ENCODE assay signal across 9 mouse cellular contexts in genomic region chr5:123376569-123376968, GRCm38 (mm10). TPM values are rescaled to one million over a fixed set of nuclear protein-coding genes. Genes with fewer than 3 reads are reported as not detected.
DNase-seq lines count a peak whose midpoint lies in the region; ATAC-seq and TF ChIP-seq lines count a peak whose summit lies in the region.
"Had no signal": no experiment of that assay in that cellular context is flagged by ENCODE, and none has a peak within 500 bp of the region (broad histone marks: within the 10 kb centered on the region; RNA-seq: fewer than 3 reads in every experiment).

No protein-coding gene starts in this region.

- H3K9me3 ChIP-seq in limb, embryonic 14.5 days (ENCODE audit: control insufficient read depth, low read length): no peaks in the 10 kb centered on the region
- no peaks in the 10 kb centered on the region for H3K9me3 ChIP-seq in limb, embryonic 10.5 days (replicated peaks)
- no peaks in the 10 kb centered on the region for H3K9me3 ChIP-seq in intestine, embryonic 16.5 days (ENCODE audit: control insufficient read depth, low read length)
- H3K9me3 ChIP-seq: neural tube, embryonic 12.5 days had no signal

- H3K27me3 ChIP-seq in limb, embryonic 14.5 days (ENCODE audit: control insufficient read depth, insufficient read depth, low read length): no peaks in the 10 kb centered on the region
- H3K27me3 ChIP-seq in limb, embryonic 10.5 days (ENCODE audit: low read depth, poor library complexity, severe bottlenecking): 0 out of 2 replicates have a peak, but pooled peaks cover under 1% of the 10 kb centered on the region
- H3K27me3 ChIP-seq in intestine, embryonic 16.5 days (replicated peaks; ENCODE audit: control insufficient read depth, insufficient read depth, low read length): no peaks in the 10 kb centered on the region
- no peaks in the 10 kb centered on the region for H3K27me3 ChIP-seq in splenic B cell, adult 2 months (ENCODE audit: control insufficient read depth, insufficient read depth, low read length, poor library complexity, severe bottlenecking)
- H3K27me3 ChIP-seq: neural tube, embryonic 12.5 days had no signal

- intact Hi-C loops in gastrocnemius, postnatal 14 days (cut with DNase I; ENCODE audit: low total_unique reads): loop anchor here (2.0 kb wide), 1 partner anchor 60 kb away; no protein-coding TSS in a partner anchor
- intact Hi-C loops in left cerebral cortex, postnatal 4 days (cut with DNase I): loop anchor here (5.0 to 10.0 kb wide), 2 partner anchors 66 to 128 kb away; no protein-coding TSS in a partner anchor

- no peak for TF ChIP-seq POLR2A in limb, embryonic 14.5 days (IDR thresholded peaks at IDR 0.05; ENCODE audit: borderline replicate concordance, extremely low read depth, insufficient read depth, insufficient read length)

- H3K9ac ChIP-seq in limb, embryonic 14.5 days (ENCODE audit: low read depth, low read length, severe bottlenecking): no peak overlapping the region
- no peak overlapping the region for H3K9ac ChIP-seq in intestine, embryonic 16.5 days (ENCODE audit: low read depth, low read length)
- H3K9ac ChIP-seq: neural tube, embryonic 12.5 days had no signal

- H3K4me3 ChIP-seq in limb, embryonic 14.5 days (replicated peaks; ENCODE audit: low read length): no peak overlapping the region
- no peak overlapping the region for H3K4me3 ChIP-seq in limb, embryonic 10.5 days
- H3K4me3 ChIP-seq in intestine, embryonic 16.5 days (ENCODE audit: low read length): no peak overlapping the region
- H3K4me3 ChIP-seq: neural tube, embryonic 12.5 days had no signal

- 0 out of 2 replicates have a peak, but pooled peaks have one; percentile 21 for ATAC-seq in limb, embryonic 14.5 days (ENCODE audit: low FRiP score, low read depth)
- ATAC-seq in intestine, embryonic 16.5 days: peak; percentile 65

- no peak overlapping the region for H3K27ac ChIP-seq in limb, embryonic 14.5 days (replicated peaks; ENCODE audit: low read depth, low read length)
- no peak overlapping the region for H3K27ac ChIP-seq in limb, embryonic 10.5 days
- no peak overlapping the region; the same call in 1 of the 2 replicates for H3K27ac ChIP-seq in intestine, embryonic 16.5 days (ENCODE audit: low read length)
- H3K27ac ChIP-seq: neural tube, embryonic 12.5 days had no signal

- H3K4me1 ChIP-seq in limb, embryonic 14.5 days (ENCODE audit: control insufficient read depth, insufficient read depth, low read length): no peaks in the 10 kb centered on the region
- peaks cover 13% of the 10 kb centered on the region for H3K4me1 ChIP-seq in limb, embryonic 10.5 days
- peaks cover 7% of the 10 kb centered on the region; the same call in 1 of the 2 replicates for H3K4me1 ChIP-seq in intestine, embryonic 16.5 days (ENCODE audit: control insufficient read depth, insufficient read depth, low read length)
- H3K4me1 ChIP-seq: neural tube, embryonic 12.5 days had no signal

- H3K4me2 ChIP-seq in limb, embryonic 14.5 days (replicated peaks; ENCODE audit: low read depth, low read length, severe bottlenecking): no peak overlapping the region
- H3K4me2 ChIP-seq in intestine, embryonic 16.5 days (ENCODE audit: low read depth, low read length): peak overlapping the region; percentile 27
- H3K4me2 ChIP-seq: neural tube, embryonic 12.5 days had no signal

- WGBS in limb, embryonic 14.5 days: 35% methylated on average over 10 of the region's 10 CpGs
- WGBS in limb, embryonic 10.5 days: 74% methylated on average over 10 of the region's 10 CpGs
- whole genome bisulfite sequencing in intestine, embryonic 16.5 days: 25% methylated on average over 10 of the region's 10 CpGs

- H3K36me3 ChIP-seq in limb, embryonic 14.5 days (ENCODE audit: control insufficient read depth, insufficient read depth, low read length): peaks cover 31% of the 10 kb centered on the region
- H3K36me3 ChIP-seq in limb, embryonic 10.5 days: peaks cover 51% of the 10 kb centered on the region
- peaks cover 10% of the 10 kb centered on the region for H3K36me3 ChIP-seq in intestine, embryonic 16.5 days (ENCODE audit: control insufficient read depth, insufficient read depth, low read length)
- H3K36me3 ChIP-seq in splenic B cell, adult 2 months (ENCODE audit: control insufficient read depth, insufficient read depth, low read length, poor library complexity, severe bottlenecking): peaks cover 12% of the 10 kb centered on the region

- peak; percentile 79 for DNase-seq in limb, embryonic 14.5 days (ENCODE audit: low spot score)
- no peak for DNase-seq in limb, embryonic 10.5 days (ENCODE audit: low spot score)
- DNase-seq in adrenal gland, adult 18-20 months (ENCODE audit: low spot score in 2 of 2): peak; percentile 56 to 63
- peak; percentile 74 for DNase-seq in gastrocnemius, postnatal 14 days
- DNase-seq in left cerebral cortex, postnatal 4 days: peak; percentile 88
- peak; percentile 38 for DNase-seq in splenic B cell, adult 2 months (ENCODE audit: low read depth, low spot score)
- no peak for DNase-seq in c-Kit-positive CD71-positive TER-119-positive erythroid progenitor cells, embryonic 14.5 days (ENCODE audit: low spot score)

RNA-seq across cellular contexts. Expression of gene Mlxip, which starts 18.0 kb away (rescaled TPM):
- 28.3 and 37.8 TPM in 2 replicates for polyA plus RNA-seq in limb, embryonic 14.5 days (2012; rRNA removed)
- 16.5 and 19.7 TPM in 2 replicates for polyA plus RNA-seq in limb, embryonic 14.5 days (2014; fragmentation: Nextera tagmentation; extraction: Ambion mirVana)
- 21.1 and 22.1 TPM in 2 replicates for polyA plus RNA-seq in limb, embryonic 10.5 days (2016; fragmentation: Nextera tagmentation; extraction: Ambion mirVana)
- total RNA-seq in adrenal gland, adult 18-20 months (2021): 10 to 100 TPM; 18.5 to 26.8 TPM
- total RNA-seq in gastrocnemius, postnatal 14 days (2021): 10 to 100 TPM; 48.5 to 59.9 TPM
- polyA plus RNA-seq in intestine, embryonic 16.5 days (2015; fragmentation: Nextera tagmentation; extraction: Ambion mirVana): 16.6 and 21.0 TPM in 2 replicates
- 10 to 100 TPM; 29.9 to 30.0 TPM for total RNA-seq in left cerebral cortex, postnatal 4 days (2021)

RNA-seq across cellular contexts. Expression of gene Bcl7a, which starts 32.9 kb away (rescaled TPM):
- 28.3 and 31.4 TPM in 2 replicates for polyA plus RNA-seq in limb, embryonic 14.5 days (2012; rRNA removed)
- polyA plus RNA-seq in limb, embryonic 14.5 days (2014; fragmentation: Nextera tagmentation; extraction: Ambion mirVana): 20.1 and 25.4 TPM in 2 replicates
- 35.8 and 38.8 TPM in 2 replicates for polyA plus RNA-seq in limb, embryonic 10.5 days (2016; fragmentation: Nextera tagmentation; extraction: Ambion mirVana)
- total RNA-seq in adrenal gland, adult 18-20 months (2021): 1 to 10 TPM; 6.9 to 7.1 TPM
- 10 to 100 TPM; 12.7 to 14.6 TPM for total RNA-seq in gastrocnemius, postnatal 14 days (2021)
- polyA plus RNA-seq in intestine, embryonic 16.5 days (2015; fragmentation: Nextera tagmentation; extraction: Ambion mirVana): 12.8 and 13.0 TPM in 2 replicates
- total RNA-seq in left cerebral cortex, postnatal 4 days (2021): 10 to 100 TPM; 95.1 to 98.4 TPM

Comparison
In these comparisons a context has a peak if more than half of its experiments do, and no peak if none do; other contexts are left out.
1. DNase-seq: peak in limb, embryonic 14.5 days (single experiment), adrenal gland, adult 18-20 months (2 of 2), gastrocnemius, postnatal 14 days (single experiment), left cerebral cortex, postnatal 4 days (single experiment) and splenic B cell, adult 2 months (single experiment); none in limb, embryonic 10.5 days (single experiment) and c-Kit-positive CD71-positive TER-119-positive erythroid progenitor cells, embryonic 14.5 days (single experiment).
2. RNA of gene Bcl7a, which starts 32.9 kb away (total RNA-seq): 95.1 to 98.4 TPM in left cerebral cortex, postnatal 4 days; 12.7 to 14.6 TPM in gastrocnemius, postnatal 14 days and 6.9 to 7.1 TPM in adrenal gland, adult 18-20 months; every median in the first group is over 4 times any median in the second.